Mouse (Mus musculus) forebrain, postnatal 0 days (tissue): ENCODE results near the gene Magi2. TPM values are rescaled to one million over a fixed set of nuclear protein-coding genes. Genes with fewer than 3 reads are reported as not detected.

Experiments used
- ATAC-seq: fragments of 200-750 bp; cut with Nextera tagmentation; 2 replicates; pipeline ENCODE4 v1.8.0; 2017; ENCODE audit warnings: mild to moderate bottlenecking, moderate library complexity
- DNase-seq: peaks from one replicate; pipeline ENCODE4 v3.0.0-alpha.2; 2015
- H3K27ac ChIP-seq: fragments of 300-500 bp; sonication (generic); 2 replicates; pipeline ENCODE4 v1.5.1; 2014; ENCODE audit warnings: low read depth, mild to moderate bottlenecking, antibody characterized with exemption, low read length, moderate library complexity, mixed read lengths
- H3K27me3 ChIP-seq: fragments of 300-500 bp; sonication (generic); 2 replicates; pipeline ENCODE4 v1.6.1; 2014; ENCODE audit warnings: mild to moderate bottlenecking, low read length, mixed read lengths; ENCODE audit not compliant: insufficient read depth
- H3K36me3 ChIP-seq: fragments of 300-500 bp; sonication (generic); 2 replicates; pipeline ENCODE4 v1.6.1; 2014; ENCODE audit warnings: mild to moderate bottlenecking, moderate library complexity; ENCODE audit not compliant: insufficient read depth
- H3K4me1 ChIP-seq: fragments of 300-500 bp; sonication (generic); 2 replicates; pipeline ENCODE4 v1.6.1; 2014; ENCODE audit warnings: antibody characterized with exemption; ENCODE audit not compliant: insufficient read depth
- H3K4me2 ChIP-seq: fragments of 300-500 bp; sonication (generic); 2 replicates; pipeline ENCODE4 v1.6.1; 2014; ENCODE audit warnings: low read depth, mild to moderate bottlenecking, moderate library complexity
- H3K4me3 ChIP-seq: fragments of 300-500 bp; sonication (generic); 2 replicates; pipeline ENCODE4 v1.5.1; 2014; ENCODE audit warnings: low read depth, low read length, mixed read lengths
- H3K9ac ChIP-seq: fragments of 300-500 bp; sonication (generic); 2 replicates; pipeline ENCODE4 v1.6.1; 2014; ENCODE audit warnings: mild to moderate bottlenecking
- H3K9me3 ChIP-seq: fragments of 300-500 bp; sonication (generic); 2 replicates; pipeline ENCODE4 v1.6.1; 2016; ENCODE audit warnings: low read length
- CTCF ChIP-seq: sonication (generic); IDR thresholded peaks from 2 replicates; pipeline ENCODE4 v1.5.1; 2016; ENCODE audit warnings: antibody characterized with exemption, control low read depth, low read depth
- WGBS: fragments of 180-500 bp; shearing (Covaris S2); extraction: QIAGEN DNeasy Blood & Tissue Kit; methylation state at CpG from one replicate; pipeline ENCODE4 v1.1.7; 2014; 5-methylcytosine and 5-hydroxymethylcytosine counted together
- polyA plus RNA-seq: library from polyadenylated mRNA; unstranded; fragments of >200 nt; fragmentation: Nextera tagmentation; extraction: Ambion mirVana; gene quantifications from 2 replicates; pipeline ENCODE4 v1.2.1, GENCODE M21; 2015
- total RNA-seq: library from RNA; depleted of rRNA; stranded (reverse); fragments of >200 nt; gene quantifications from 2 replicates; pipeline ENCODE4 v1.2.3, GENCODE M21; 2014

Gene Magi2
- total and polyA plus RNA-seq, 2 experiments from 2014 or later, result 17.0 to 62.6 TPM

GRCm38 (mm10) chr5:20603756-20604469 lies 1377.1 kb downstream of the Magi2 start:
- Histone ChIP-seq H3K4me3 (no peak overlapping the region), H3K27me3 (no peaks in the 10 kb centered on the region), H3K4me2 (no peak overlapping the region), H3K9ac (no peak overlapping the region), H3K36me3 (peaks cover 10% of the 10 kb centered on the region; the same call in 1 of the 2 replicates), H3K9me3 (no peaks in the 10 kb centered on the region), H3K27ac (no peak overlapping the region), H3K4me1 (no peaks in the 10 kb centered on the region)
- DNase-seq (no peak), ATAC-seq (no peak)
- no peak for TF ChIP-seq CTCF
- WGBS, result 35% methylated on average over 7 of the region's 7 CpGs

GRCm38 (mm10) chr5:20606497-20606896 lies 1379.7 kb downstream of the Magi2 start:
- Histone ChIP-seq H3K27me3 (no peaks in the 10 kb centered on the region), H3K4me2 (no peak overlapping the region), H3K9ac (no peak overlapping the region), H3K4me3 (no peak overlapping the region), H3K9me3 (no peaks in the 10 kb centered on the region), H3K27ac (no peak overlapping the region), H3K36me3 (peaks cover 24% of the 10 kb centered on the region), H3K4me1 (no peaks in the 10 kb centered on the region)
- TF ChIP-seq CTCF, result no peak
- DNase-seq, result no peak
- no peak for ATAC-seq
- 76% methylated on average over 5 of the region's 5 CpGs for WGBS

- TF ChIP-seq CTCF, result no peak
- Histone ChIP-seq H3K27ac (no peak overlapping the region), H3K9ac (no peak overlapping the region), H3K4me1 (no peaks in the 10 kb centered on the region), H3K27me3 (no peaks in the 10 kb centered on the region), H3K36me3 (peaks cover 34% of the 10 kb centered on the region), H3K4me2 (no peak overlapping the region), H3K9me3 (no peaks in the 10 kb centered on the region), H3K4me3 (no peak overlapping the region)
- DNase-seq, result no peak
- ATAC-seq, result no peak
- WGBS, result 84% methylated on average over 1 of the region's 1 CpGs
Measured at GRCm38 (mm10) chr5:20607503-20607902, 1380.7 kb downstream of the Magi2 start.

GRCm38 (mm10) chr5:20609206-20609935 lies 1382.5 kb downstream of the Magi2 start:
- H3K4me1 ChIP-seq, result no peaks in the 10 kb centered on the region
- no peak for DNase-seq
- H3K36me3 ChIP-seq, result peaks cover 33% of the 10 kb centered on the region
- H3K4me2 ChIP-seq, result no peak overlapping the region
- WGBS, result 89% methylated on average over 12 of the region's 12 CpGs
- H3K4me3 ChIP-seq, result no peak overlapping the region
- H3K27me3 ChIP-seq, result no peaks in the 10 kb centered on the region
- no peak for TF ChIP-seq CTCF
- ATAC-seq, result no peak
- H3K27ac ChIP-seq, result no peak overlapping the region
- H3K9me3 ChIP-seq, result no peaks in the 10 kb centered on the region
- H3K9ac ChIP-seq, result no peak overlapping the region

GRCm38 (mm10) chr5:20610640-20611039 lies 1383.8 kb downstream of the Magi2 start:
- Histone ChIP-seq H3K4me1 (no peaks in the 10 kb centered on the region), H3K4me2 (no peak overlapping the region), H3K4me3 (no peak overlapping the region), H3K9ac (no peak overlapping the region), H3K27me3 (no peaks in the 10 kb centered on the region), H3K27ac (no peak overlapping the region), H3K9me3 (no peaks in the 10 kb centered on the region), H3K36me3 (peaks cover 31% of the 10 kb centered on the region)
- WGBS, result 78% methylated on average over 2 of the region's 2 CpGs
- ATAC-seq, result no peak
- DNase-seq, result no peak
- no peak for TF ChIP-seq CTCF

- H3K9ac ChIP-seq, result no peak overlapping the region
- DNase-seq (no peak), ATAC-seq (no peak)
- H3K4me3 ChIP-seq, result no peak overlapping the region
- H3K27me3 ChIP-seq, result no peaks in the 10 kb centered on the region
- H3K36me3 ChIP-seq, result peaks cover 31% of the 10 kb centered on the region
- WGBS, result 96% methylated on average over 9 of the region's 9 CpGs
- H3K4me1 ChIP-seq, result no peaks in the 10 kb centered on the region
- no peak overlapping the region for H3K27ac ChIP-seq
- no peak overlapping the region for H3K4me2 ChIP-seq
- TF ChIP-seq CTCF, result no peak
- H3K9me3 ChIP-seq, result no peaks in the 10 kb centered on the region
Measured at GRCm38 (mm10) chr5:20612616-20613015, 1385.8 kb downstream of the Magi2 start.

GRCm38 (mm10) chr5:20614891-20615290 lies 1388.1 kb downstream of the Magi2 start:
- H3K4me1 ChIP-seq, result no peaks in the 10 kb centered on the region
- H3K36me3 ChIP-seq, result peaks cover 22% of the 10 kb centered on the region
- no peak for DNase-seq
- no peak overlapping the region for H3K27ac ChIP-seq
- no peak overlapping the region for H3K9ac ChIP-seq
- H3K4me2 ChIP-seq, result no peak overlapping the region
- 83% methylated on average over 4 of the region's 4 CpGs for WGBS
- no peaks in the 10 kb centered on the region for H3K9me3 ChIP-seq
- TF ChIP-seq CTCF, result no peak
- no peak overlapping the region for H3K4me3 ChIP-seq
- H3K27me3 ChIP-seq, result no peaks in the 10 kb centered on the region
- ATAC-seq, result no peak
